Mouse (Mus musculus): ENCODE results near the gene Epb41.

Gene Epb41

GRCm38 (mm10) chr4:131918711-131919500 is 156.2 kb downstream of the Epb41 start:
- DNase-seq: no peak

- no peak for DNase-seq
Measured at GRCm38 (mm10) chr4:131918026-131918533, 157.0 kb downstream of the Epb41 start.

GRCm38 (mm10) chr4:131917010-131917555 is 158.0 kb downstream of the Epb41 start:
- no peak for DNase-seq

GRCm38 (mm10) chr4:131916425-131916824 is 158.7 kb downstream of the Epb41 start:
- peak; percentile 53 for DNase-seq

GRCm38 (mm10) chr4:131915821-131916328 is 159.2 kb downstream of the Epb41 start:
- no peak for DNase-seq

GRCm38 (mm10) chr4:131914891-131915469 is 160.1 kb downstream of the Epb41 start:
- DNase-seq: no peak

- DNase-seq: no peak
Measured at GRCm38 (mm10) chr4:131914046-131914643, 161.0 kb downstream of the Epb41 start.

GRCm38 (mm10) chr4:131913526-131913925 is 161.6 kb downstream of the Epb41 start:
- no peak for DNase-seq

- DNase-seq: no peak
Measured at GRCm38 (mm10) chr4:131911521-131911920, 163.6 kb downstream of the Epb41 start.

GRCm38 (mm10) chr4:131910237-131910994 is 164.7 kb downstream of the Epb41 start:
- DNase-seq: no peak

- DNase-seq: no peak
Measured at GRCm38 (mm10) chr4:131907912-131908311, 167.2 kb downstream of the Epb41 start.

GRCm38 (mm10) chr4:131906423-131906822 is 168.7 kb downstream of the Epb41 start:
- DNase-seq: no peak

GRCm38 (mm10) chr4:131904478-131904877 is 170.6 kb downstream of the Epb41 start:
- no peak for DNase-seq

- no peak for DNase-seq
Measured at GRCm38 (mm10) chr4:131901090-131901489, 174.0 kb downstream of the Epb41 start.

- peak; percentile 31 for DNase-seq
Measured at GRCm38 (mm10) chr4:131899180-131899554, 176.0 kb downstream of the Epb41 start.

- DNase-seq: no peak
Measured at GRCm38 (mm10) chr4:131898503-131899179, 176.5 kb downstream of the Epb41 start.

- DNase-seq: no peak
Measured at GRCm38 (mm10) chr4:131897787-131898186, 177.3 kb downstream of the Epb41 start.

- DNase-seq: no peak
Measured at GRCm38 (mm10) chr4:131897109-131897508, 178.0 kb downstream of the Epb41 start.

GRCm38 (mm10) chr4:131890692-131891091 is 184.4 kb downstream of the Epb41 start:
- DNase-seq: no peak

GRCm38 (mm10) chr4:131888564-131888963 is 186.6 kb downstream of the Epb41 start:
- DNase-seq: no peak

GRCm38 (mm10) chr4:131885376-131885775 is 189.7 kb downstream of the Epb41 start:
- no peak for DNase-seq

GRCm38 (mm10) chr4:131883571-131883970 is 191.6 kb downstream of the Epb41 start:
- DNase-seq: no peak
